Mouse (Mus musculus): ENCODE data around the gene Pcif1.

The Pcif1 gene

DNA sequence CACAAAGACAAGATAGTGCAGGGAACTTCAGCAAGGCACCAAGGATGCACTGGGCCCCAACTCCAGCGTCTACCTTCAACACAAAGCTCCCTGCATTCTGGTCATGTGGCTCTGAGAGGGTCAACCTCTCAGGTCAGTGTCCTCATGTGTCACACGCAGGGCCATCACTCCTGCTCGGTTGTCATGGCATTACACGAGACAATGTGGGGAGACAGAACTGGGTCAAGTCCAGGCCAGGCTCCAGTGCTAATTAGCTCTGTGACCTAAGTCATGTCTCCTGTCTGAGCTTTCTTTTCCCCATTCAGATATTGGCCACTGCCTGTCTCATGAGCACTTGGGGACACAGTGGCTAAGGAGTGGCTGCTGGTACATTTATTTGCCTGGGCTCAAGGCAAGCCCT lies 44.2 kb downstream of the Pcif1 start:
- peak; percentile 30 for DNase-seq (ENCODE audit: low spot score)

DNA sequence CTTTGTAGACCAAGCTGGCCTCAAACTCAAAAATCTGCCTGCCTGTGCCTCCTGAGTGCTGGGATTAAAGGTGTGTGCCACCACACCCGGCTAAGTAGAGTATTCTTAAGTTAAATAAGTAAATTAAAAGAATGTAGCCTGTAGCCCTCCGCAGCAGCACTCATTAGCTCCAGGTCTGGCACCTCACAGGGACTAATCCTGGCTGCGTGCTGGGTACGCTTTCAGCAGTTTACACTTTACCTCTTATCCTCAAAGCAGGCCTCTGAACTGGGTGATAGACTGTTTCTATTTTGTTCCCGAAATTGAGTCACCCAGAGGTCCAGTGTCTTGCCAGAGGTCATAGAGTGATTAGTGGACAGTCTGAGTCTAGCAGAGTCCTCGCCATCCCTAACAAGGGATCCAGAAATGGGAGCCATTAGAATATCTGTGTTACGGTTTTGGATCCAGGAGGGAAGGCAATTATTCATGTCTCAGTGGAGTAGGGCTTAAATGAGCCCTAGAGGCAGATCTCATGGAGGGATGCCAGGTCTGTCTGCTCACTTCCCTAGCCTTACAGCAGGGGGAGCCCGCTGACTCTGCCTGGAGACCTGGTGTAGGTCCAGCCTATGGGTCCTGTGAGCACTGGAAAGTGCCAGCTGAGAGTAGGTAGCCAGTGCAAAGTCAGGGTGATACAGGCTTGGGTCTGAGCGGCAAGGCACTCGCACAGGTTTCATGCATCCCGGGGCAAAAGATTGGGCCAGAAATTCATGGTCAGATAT lies 45.2 kb downstream of the Pcif1 start:
- DNase-seq (ENCODE audit: low spot score): peak; percentile 84

DNA sequence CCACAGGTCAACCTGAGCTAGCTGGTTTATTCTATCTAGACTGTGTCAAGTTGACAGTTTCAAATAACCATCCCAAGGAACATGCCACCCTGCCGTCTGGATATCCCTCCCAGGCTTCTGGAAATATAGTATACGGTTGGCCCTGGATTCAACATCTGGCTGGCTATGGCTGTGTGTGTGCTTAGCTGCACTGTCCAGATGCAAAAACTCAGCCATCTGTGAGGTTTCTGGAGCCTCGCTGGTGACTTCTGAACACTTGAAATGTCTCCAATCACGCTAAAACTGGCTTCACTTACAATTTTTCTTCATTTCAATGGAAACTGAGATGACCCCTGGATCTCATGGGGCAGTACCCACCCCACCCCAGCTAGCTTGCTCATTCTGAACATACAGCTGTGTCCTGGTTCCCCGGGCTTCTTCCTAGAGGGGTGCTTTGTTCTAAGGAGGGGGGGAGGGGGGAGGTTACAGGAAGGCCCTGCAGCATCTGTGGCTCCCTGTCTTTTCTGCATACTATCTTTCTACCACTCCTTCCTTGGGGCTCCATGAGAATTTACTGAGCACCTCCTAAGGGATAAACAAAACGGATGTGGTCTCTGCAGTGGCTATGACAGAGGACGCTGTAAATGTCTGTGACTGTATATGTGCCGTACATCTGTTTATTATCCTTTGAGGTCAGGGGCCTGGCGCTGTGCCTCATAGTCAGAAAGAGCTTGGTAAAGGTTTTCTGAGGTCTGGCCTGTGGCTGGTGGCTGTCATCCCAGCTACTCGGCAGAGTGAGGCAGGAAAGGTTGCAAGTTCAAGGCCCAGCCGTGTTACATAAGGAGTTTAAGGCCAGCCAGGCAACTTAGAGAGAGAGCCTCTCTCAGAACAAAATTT lies 51.8 kb downstream of the Pcif1 start:
- no peak for DNase-seq (ENCODE audit: low spot score)

DNA sequence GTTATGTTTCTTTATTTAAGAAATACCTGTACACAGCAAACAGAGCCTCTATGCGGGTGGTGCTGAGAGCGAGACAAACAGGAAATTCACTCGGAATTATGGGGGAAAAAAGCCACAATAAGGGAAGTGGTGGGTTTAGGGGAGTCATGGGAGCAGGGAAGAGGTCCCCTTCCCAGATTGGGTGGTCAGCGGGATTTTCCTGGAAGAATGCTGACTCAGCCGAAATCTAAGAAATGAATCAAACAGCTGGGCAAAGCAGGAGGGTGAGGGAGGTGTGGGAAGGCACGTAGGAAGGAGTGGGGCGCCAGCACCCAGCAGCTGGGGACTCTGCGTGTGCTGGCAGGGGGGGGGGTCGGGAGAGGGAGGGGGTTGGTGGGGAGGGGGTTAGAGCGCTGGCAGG lies 54.4 kb downstream of the Pcif1 start:
- no peak for DNase-seq (ENCODE audit: low spot score)

DNA sequence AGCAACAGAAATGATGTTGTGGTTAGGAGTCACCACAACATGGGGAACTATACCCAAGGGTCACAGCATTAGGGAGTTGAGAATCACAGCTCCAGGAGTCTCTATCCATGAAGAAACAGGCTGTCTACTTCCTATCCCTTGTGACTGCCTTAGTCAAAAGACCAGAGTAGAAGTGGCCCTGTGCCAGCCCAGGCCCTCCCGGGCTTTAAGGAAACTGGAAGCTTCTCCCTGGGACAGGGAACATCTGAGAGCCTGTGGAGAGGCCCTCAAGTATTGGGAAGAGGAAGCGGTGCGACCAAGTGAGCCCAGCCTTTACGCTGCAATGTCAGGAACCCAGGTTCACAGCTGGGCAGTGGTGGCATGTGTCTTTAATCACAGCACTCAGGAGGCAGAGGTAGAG lies 56.9 kb downstream of the Pcif1 start:
- DNase-seq (ENCODE audit: low spot score): no peak

DNA sequence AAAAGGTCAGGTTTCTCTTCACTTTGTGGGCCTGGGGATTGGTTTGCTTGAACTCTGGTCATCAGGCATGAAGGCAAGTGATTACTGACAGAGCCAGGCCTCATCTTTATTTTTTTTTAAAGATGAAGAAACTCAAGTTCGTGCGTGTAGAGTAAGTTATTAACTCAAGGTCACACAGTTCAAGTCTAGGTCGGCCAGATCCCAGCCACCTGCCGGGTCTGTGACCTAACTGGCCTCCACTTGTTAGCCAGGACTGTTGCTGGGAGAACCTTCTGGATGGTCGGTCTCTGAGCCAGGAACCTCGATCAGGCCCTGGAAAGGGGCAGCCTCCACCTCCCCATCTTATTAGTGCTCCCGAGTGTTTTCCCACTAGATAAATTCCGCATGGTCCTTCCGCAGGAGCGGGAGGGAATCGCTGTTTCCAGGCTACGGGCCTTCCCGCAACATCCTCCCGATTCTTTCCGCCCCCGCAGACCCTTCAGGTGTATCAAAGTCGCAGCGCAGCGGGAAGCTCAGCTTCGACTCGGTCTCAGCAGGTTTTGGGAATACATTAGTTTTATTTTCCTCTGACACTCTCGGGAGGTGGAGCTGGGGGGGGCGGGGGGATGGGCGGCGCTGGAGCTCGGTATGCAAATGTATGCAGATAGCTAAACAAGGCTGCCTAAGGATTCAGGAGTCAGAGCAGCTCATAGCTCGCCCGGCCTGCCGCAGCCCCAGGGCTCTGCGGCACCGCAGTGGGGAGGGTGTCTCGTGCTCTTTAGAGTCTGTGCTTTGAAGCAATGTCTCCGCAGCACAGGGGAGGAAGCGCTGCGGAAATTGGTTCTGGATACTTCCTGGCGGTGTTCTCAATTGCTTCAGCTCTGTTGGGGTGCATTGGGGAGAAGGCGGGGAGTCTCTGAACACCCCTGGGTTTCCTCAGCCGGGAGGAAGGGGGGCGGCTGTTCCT lies 59.3 kb downstream of the Pcif1 start:
- peak; percentile 69 for DNase-seq (ENCODE audit: low spot score)

DNA sequence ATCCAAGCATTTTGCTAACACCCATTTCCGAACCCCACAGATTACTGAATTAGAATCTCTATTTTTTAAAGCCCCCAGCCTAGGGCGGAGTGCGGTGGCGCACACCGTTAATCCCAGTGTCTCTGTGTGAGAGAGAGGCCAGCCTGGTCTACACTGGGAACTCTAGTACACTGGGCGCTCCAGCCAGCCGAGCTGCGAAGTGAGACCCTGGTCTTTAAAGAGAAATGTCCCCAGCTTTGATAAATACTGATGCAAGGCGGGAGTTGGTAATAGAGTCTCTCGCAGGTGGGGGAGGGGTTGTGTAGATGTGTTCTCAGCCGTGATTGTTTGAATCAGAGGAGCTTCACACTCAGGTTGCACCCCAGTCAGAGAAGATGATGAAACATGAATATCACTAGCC lies 60.0 kb downstream of the Pcif1 start:
- DNase-seq (ENCODE audit: low spot score): no peak

DNA sequence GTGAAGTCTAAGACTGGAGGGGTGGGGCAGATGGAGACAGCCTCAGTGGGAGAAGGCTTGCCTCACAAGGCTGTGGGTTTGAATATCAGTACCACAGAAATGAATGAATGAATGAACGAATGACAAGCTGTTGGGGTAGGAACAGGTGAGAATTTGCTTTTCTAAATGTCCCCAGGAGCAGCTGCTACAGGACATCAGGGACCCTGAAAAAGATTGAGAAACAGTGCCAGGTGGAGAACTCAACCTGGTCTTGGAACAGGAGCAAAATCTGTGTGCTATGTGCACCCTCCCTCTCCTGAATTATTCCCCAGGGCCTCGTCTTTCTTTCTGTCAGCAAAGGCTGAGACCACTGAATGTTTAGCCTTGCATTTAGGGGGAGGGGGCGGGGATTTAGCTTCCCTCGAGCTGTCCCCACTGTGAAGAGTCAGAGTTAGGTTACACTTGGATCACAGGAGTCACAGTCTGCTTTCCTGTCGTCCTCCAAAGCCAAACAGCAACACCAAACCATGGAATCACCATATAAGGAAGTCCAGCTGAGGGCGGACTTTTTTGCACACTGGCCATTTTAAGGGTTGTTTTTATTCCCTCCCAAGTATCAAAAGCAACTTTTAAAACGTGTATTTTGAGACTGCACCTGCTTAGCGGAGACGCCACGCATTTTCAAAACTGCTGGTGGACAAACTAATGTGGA lies 61.2 kb downstream of the Pcif1 start, which contains the start of gene Mmp9:
Gene Mmp9, plus strand, starts transcription at position 641 of the 691 bp plus-strand sequence.
- peak; percentile 46 for DNase-seq (ENCODE audit: low spot score)

DNA sequence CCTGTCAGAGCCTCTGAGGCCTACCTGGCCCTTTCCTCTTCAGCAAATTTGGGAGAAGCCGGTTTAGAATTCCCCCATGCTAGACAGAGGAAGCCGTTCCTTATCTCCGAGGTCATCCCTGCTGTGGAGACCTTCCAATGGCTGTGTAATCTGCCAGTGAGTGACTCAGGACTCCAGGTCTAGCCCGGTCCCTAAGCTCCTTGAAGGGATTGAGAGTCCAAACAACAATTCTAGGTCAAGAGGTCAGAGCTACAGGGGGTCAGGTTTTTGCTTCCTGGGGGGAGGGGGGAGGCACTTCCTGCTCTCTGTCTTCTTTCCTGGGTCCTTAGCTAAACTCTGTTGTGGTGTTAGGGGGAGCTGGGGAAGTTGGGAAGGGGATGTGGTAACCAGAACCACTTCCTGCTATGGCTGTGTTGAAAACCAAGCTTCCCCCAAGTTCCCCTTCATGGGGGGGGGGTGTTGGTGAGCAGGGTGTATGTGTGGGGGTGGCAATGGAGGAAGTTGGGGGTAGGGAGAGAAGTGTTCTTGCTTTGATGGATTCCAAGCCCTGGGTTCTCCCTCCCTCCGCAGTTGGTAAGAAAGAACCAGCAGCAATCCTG lies 63.7 kb downstream of the Pcif1 start:
- DNase-seq (ENCODE audit: low spot score): no peak
